Mouse (Mus musculus) ES-Bruce4 (cell line): Measurements from ENCODE around the gene Kcnk5.

Experiments
- CTCF ChIP-seq: IDR thresholded peaks from one replicate; pipeline ENCODE4 v1.8.1; 2011; ENCODE audit warnings: low read depth, low read length
- EP300 ChIP-seq: IDR thresholded peaks from 2 replicates; pipeline ENCODE4 v1.6.1; 2011; ENCODE audit warnings: low read depth, low read length; ENCODE audit not compliant: insufficient read depth
- POLR2A ChIP-seq: IDR thresholded peaks from one replicate; pipeline ENCODE4 v1.8.1; 2011; ENCODE audit warnings: low read length; ENCODE audit not compliant: insufficient read depth

DNA sequence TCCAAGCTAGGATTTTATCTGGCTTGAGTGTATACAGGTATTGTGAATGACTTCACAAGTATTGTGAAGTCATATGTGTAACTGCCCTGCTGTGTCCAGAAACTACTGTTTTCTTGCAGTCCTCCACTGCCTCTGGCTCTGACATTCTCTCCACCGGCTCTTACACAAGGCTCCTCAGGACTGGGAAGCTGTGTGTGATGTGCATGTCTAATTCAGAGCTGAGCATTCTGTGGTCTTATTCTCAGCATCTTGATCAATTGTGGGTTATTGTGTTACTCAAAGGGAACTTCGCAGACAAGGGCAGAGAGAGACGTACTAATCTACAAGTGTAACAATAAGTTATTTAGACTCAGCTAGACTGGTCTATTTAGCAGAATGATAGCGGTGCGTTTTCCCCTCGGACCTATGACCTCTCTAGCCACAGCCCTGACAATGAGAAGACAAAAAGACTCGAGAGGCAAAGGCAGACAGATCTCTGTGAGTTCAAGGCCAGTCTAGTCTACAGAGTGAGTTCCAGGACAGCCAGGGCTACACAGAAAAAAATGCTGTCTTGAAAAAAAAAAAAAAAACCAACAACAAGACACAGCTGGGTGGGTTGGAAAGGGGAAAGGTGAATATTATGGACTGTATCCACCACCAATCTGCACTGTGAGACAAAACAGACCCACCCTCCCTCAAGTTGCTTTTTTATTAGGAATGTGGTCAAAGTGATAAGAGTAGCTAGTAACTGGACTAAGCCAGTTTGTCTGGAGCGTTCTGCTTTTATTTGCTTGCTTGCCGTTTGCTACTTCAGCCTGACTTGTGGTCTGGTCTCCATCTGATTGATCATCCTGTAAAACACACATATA lies 30.4 kb upstream of the Kcnk5 start:
- TF ChIP-seq POLR2A (no peak), CTCF (no peak), EP300 (no peak)
